Mouse (Mus musculus) ovary, postnatal 36 days (tissue): ENCODE measurements at regions not wholly inside any gene's neighbourhood (a gene's known extent, or its start where the extent isn't known, plus 50 kb on each side); places are given as distances from the start of the nearest gene placed in this dataset.

Source experiments
- DNase-seq: peaks from one replicate; pipeline ENCODE4 v3.0.0; 2022; ENCODE audit warnings: low spot score, mixed read lengths

- DNase-seq = peak; percentile 5
Measured at GRCm38 (mm10) chrX:4440381-4440780, 69.9 kb downstream of the Btbd35f17 start.
